Mouse (Mus musculus): ENCODE measurements around the gene Olfr1446. TPM values are rescaled to one million over a fixed set of nuclear protein-coding genes. Genes with fewer than 3 reads are reported as not detected.

Gene Olfr1446
- not detected for total RNA-seq (2021)
- long read RNA-seq, experiment 1: 0 reads
- long read RNA-seq, experiment 2: 0 reads

DNA sequence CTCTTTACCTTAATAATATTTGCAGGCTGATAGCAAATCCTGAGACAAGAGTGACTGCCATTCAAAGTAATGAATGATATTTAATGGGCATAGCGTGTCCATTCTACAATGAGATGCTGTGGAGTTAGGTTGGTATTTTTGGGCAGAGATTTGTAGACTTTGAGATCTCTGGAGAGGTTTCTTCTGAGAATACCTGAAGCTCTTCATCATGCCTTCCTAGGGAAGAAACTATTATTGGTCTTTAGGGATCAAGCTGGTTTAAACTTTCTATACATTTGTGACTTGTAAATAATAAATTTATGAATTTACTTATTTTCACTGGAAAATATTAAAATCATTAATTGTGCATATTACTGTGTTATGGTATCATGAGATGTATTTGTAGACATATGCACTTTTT lies at the start of gene Olfr1446:
TSS of gene Olfr1446 (minus strand) at position 101 of the 400 bp plus-strand sequence.
- no peak for DNase-seq

DNA sequence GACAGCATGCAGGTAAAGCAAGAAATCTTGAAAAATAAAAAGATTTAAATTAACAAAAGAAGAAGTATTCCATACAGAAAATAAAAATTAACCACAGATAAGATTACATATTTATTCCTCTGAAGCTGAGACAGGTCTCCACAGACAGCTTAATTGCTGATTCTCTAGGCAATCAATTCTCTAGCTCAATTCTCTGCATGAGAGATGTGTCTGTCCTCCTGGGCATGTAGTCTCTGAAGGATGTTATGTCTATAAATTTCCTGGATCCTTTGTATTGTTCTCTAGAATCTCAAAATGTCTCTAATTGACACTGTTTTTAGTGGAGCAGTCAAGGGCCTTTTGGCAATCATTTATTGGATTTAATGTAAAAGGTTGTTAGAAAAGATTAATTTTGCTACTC lies 37.2 kb upstream of the Olfr1446 start, which contains the start of gene Olfr1449:
TSS of gene Olfr1449 (plus strand) at position 301 of the 400 bp plus-strand sequence.
- DNase-seq: no peak

- DNase-seq: no peak
Measured at GRCm38 (mm10) chr19:12924319-12924718, 31.0 kb upstream of the Olfr1446 start, which contains the start of gene Olfr1448. TSS of gene Olfr1448 (minus strand) at chr19:12924419.

- DNase-seq: no peak
Measured at GRCm38 (mm10) chr19:12903643-12904042, 10.3 kb upstream of the Olfr1446 start, which contains the start of gene Olfr1447. TSS of gene Olfr1447 (minus strand) at chr19:12903743.

GRCm38 (mm10) chr19:12883555-12883954 lies 9.8 kb downstream of the Olfr1446 start, which contains the start of gene Olfr1445:
TSS of gene Olfr1445 (plus strand) at chr19:12883855.
- no peak for DNase-seq

DNA sequence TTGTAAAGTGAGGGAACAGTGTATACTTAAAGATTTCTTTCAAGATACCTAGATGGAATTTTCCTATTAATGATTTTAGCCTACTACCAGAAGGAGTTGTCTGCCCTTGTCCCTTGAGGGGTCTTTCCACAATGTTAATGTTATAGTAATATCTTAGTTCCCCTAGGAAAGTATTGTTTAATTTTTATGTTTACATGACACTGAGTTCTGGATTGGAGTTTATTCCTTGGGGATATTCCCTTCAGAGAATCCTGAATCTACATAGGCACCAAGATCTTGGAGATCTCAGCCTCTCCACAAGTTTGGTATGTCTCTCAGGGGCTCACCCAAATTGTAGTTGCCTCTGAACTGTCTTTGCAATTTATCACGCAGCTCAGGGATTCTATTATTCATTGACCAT lies 36.3 kb downstream of the Olfr1446 start, which contains the start of gene Olfr1444:
TSS of gene Olfr1444 (plus strand) at position 301 of the 400 bp plus-strand sequence.
- no peak for DNase-seq

DNA sequence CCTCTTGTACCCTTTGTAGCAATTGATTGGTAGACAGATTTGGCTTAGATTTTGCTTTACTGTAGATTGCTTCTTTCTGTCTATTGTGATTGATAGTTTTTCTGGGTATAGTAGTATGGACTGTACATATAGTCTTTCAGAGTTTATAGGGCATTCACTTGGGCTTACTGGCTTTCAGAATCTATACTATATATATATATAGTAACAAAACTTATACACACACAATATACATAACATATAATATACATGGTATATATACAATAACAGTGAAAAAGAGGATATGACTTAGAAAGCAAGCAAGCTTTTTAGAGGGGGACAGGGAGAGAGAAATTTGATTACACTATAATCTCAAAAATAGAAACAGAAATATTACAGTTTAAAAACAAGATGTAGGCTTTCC lies 46.9 kb downstream of the Olfr1446 start, which contains the start of gene Gm5244:
TSS of gene Gm5244 (plus strand) at position 301 of the 400 bp plus-strand sequence.
- no peak for DNase-seq

GRCm38 (mm10) chr19:12838507-12838906 lies 54.8 kb downstream of the Olfr1446 start:
- DNase-seq: no peak

Other genes starting within 250 kb of the Olfr1446 start
- not detected for gene Olfr1442, start 223.1 kb downstream of the Olfr1446 start, total RNA-seq (2021)
- not detected for gene Olfr1443, start 215.4 kb downstream of the Olfr1446 start, total RNA-seq (2021)
- gene Keg1, start 197.7 kb downstream of the Olfr1446 start, total RNA-seq (2021): 1 to 10 TPM; 3.3 to 5.8 TPM
- 1 to 10 TPM; 2.9 to 3.5 TPM for gene Cntf, start 127.9 kb downstream of the Olfr1446 start, total RNA-seq (2021)
- gene Zfp91, start 97.4 kb downstream of the Olfr1446 start, total RNA-seq (2021): 10 to 100 TPM; 80.6 to 86.3 TPM
- gene Lpxn, start 97.3 kb downstream of the Olfr1446 start, total RNA-seq (2021): 1 to 10 TPM; 2.0 to 2.1 TPM
- gene Gm5244, start 46.8 kb downstream of the Olfr1446 start, total RNA-seq (2021): not detected
- not detected for gene Olfr1444, start 36.2 kb downstream of the Olfr1446 start, total RNA-seq (2021)
- not detected for gene Olfr1445, start 9.7 kb downstream of the Olfr1446 start, total RNA-seq (2021)
- not detected for gene Olfr1447, start 10.2 kb upstream of the Olfr1446 start, total RNA-seq (2021)
- not detected for gene Olfr1448, start 30.9 kb upstream of the Olfr1446 start, total RNA-seq (2021)
- gene Olfr1449, start 37.3 kb upstream of the Olfr1446 start, total RNA-seq (2021): not detected
- gene Olfr1450, start 56.7 kb upstream of the Olfr1446 start, total RNA-seq (2021): not detected
- gene Olfr1451, start 101.5 kb upstream of the Olfr1446 start, total RNA-seq (2021): not detected
- gene Olfr1453, start 134.8 kb upstream of the Olfr1446 start, total RNA-seq (2021): not detected
- gene Olfr1454, start 167.1 kb upstream of the Olfr1446 start, total RNA-seq (2021): not detected
- not detected for gene Olfr1457, start 204.4 kb upstream of the Olfr1446 start, total RNA-seq (2021)
- gene Olfr1458, start 213.3 kb upstream of the Olfr1446 start, total RNA-seq (2021): not detected